20 mouse cellular contexts compared by ENCODE assay signal in genomic region chr2:164359031-164359430, GRCm38 (mm10). TPM values are rescaled to one million over a fixed set of nuclear protein-coding genes. Genes with fewer than 3 reads are reported as not detected.
"Had no signal": no experiment of that assay in that cellular context is flagged by ENCODE, and none has a peak within 500 bp of the region (broad histone marks: within the 10 kb centered on the region; RNA-seq: fewer than 3 reads in every experiment).

No protein-coding gene starts in this region.

- ATAC-seq: lung, postnatal 0 days; midbrain, embryonic 13.5 days; midbrain, embryonic 15.5 days had no signal

- H3K9me3 ChIP-seq: lung, embryonic 15.5 days; midbrain, embryonic 13.5 days; midbrain, embryonic 15.5 days; neural tube, embryonic 12.5 days; stomach, embryonic 15.5 days had no signal

- H3K27ac ChIP-seq: lung, embryonic 15.5 days; macrophage; midbrain, embryonic 13.5 days; midbrain, embryonic 15.5 days; neural tube, embryonic 12.5 days; stomach, embryonic 15.5 days; stomach, postnatal 0 days had no signal

- H3K4me3 ChIP-seq: lung, embryonic 15.5 days; megakaryocyte, embryonic 14.5 days; midbrain, embryonic 13.5 days; midbrain, embryonic 15.5 days; neural tube, embryonic 12.5 days; stomach, embryonic 15.5 days had no signal

- DNase-seq: lung, adult 2 months; right cerebral cortex, postnatal 14 days had no signal

- H3K27me3 ChIP-seq: lung, embryonic 15.5 days; neural tube, embryonic 12.5 days; stomach, embryonic 15.5 days had no signal

- H3K4me1 ChIP-seq: midbrain, embryonic 15.5 days; neural tube, embryonic 12.5 days; stomach, embryonic 15.5 days had no signal

- H3K9ac ChIP-seq: lung, embryonic 15.5 days; midbrain, embryonic 13.5 days; midbrain, embryonic 15.5 days; neural tube, embryonic 12.5 days; stomach, embryonic 15.5 days had no signal

- H3K4me2 ChIP-seq: lung, embryonic 15.5 days; midbrain, embryonic 11.5 days; midbrain, embryonic 13.5 days; midbrain, embryonic 15.5 days; neural tube, embryonic 12.5 days; stomach, embryonic 15.5 days had no signal

- H3K36me3 ChIP-seq: lung, embryonic 15.5 days; midbrain, embryonic 13.5 days; midbrain, embryonic 15.5 days; neural tube, embryonic 12.5 days; stomach, embryonic 15.5 days had no signal

RNA-seq across cellular contexts. Expression of gene Svs5, which starts 26.5 kb away (rescaled TPM):
- total RNA-seq: megakaryocyte progenitor cell, adult 5-6 weeks; midbrain, postnatal 0 days; monocyte, adult 5-6 weeks; neutrophil, adult 5-6 weeks had no signal
- polyA plus RNA-seq: lung, adult 2 months; lung, embryonic 15.5 days; lung, postnatal 0 days; macrophage; midbrain, embryonic 11.5 days; midbrain, embryonic 13.5 days; midbrain, embryonic 15.5 days; midbrain, postnatal 0 days; neural tube, embryonic 12.5 days; neural tube, embryonic 14.5 days; spleen, adult 2 months; stomach, embryonic 15.5 days; stomach, postnatal 0 days; thymus, adult 2 months had no signal

RNA-seq across cellular contexts. Expression of gene Slpi, which starts 29.9 kb away (rescaled TPM):
- total RNA-seq: midbrain, postnatal 0 days had no signal
- polyA plus RNA-seq: midbrain, embryonic 15.5 days; neural tube, embryonic 12.5 days; neural tube, embryonic 14.5 days had no signal

RNA-seq across cellular contexts. Expression of gene Svs6, which starts 42.5 kb away (rescaled TPM):
- total RNA-seq: megakaryocyte progenitor cell, adult 5-6 weeks; midbrain, postnatal 0 days; monocyte, adult 5-6 weeks; neutrophil, adult 5-6 weeks had no signal
- polyA plus RNA-seq: lung, adult 2 months; lung, embryonic 15.5 days; lung, postnatal 0 days; macrophage; midbrain, embryonic 11.5 days; midbrain, embryonic 13.5 days; midbrain, embryonic 15.5 days; midbrain, postnatal 0 days; neural tube, embryonic 12.5 days; neural tube, embryonic 14.5 days; spleen, adult 2 months; stomach, embryonic 15.5 days; stomach, postnatal 0 days; testis, adult 2 months; thymus, adult 2 months had no signal

RNA-seq across cellular contexts. Expression of gene Rbpjl, which starts 43.9 kb away (rescaled TPM):
- total RNA-seq: megakaryocyte progenitor cell, adult 5-6 weeks; monocyte, adult 5-6 weeks had no signal
- polyA plus RNA-seq: macrophage; midbrain, embryonic 11.5 days; midbrain, embryonic 13.5 days; midbrain, embryonic 15.5 days had no signal

RNA-seq across cellular contexts. Expression of gene Matn4, which starts 45.9 kb away (rescaled TPM):
- total RNA-seq: megakaryocyte progenitor cell, adult 5-6 weeks; monocyte, adult 5-6 weeks; neutrophil, adult 5-6 weeks had no signal
- polyA plus RNA-seq: macrophage had no signal
